Mouse (Mus musculus): Measurements from ENCODE around the gene Zfp326.

- TF ChIP-seq GATA1 (IDR thresholded peaks at IDR 0.05; ENCODE audit: low read length), result no peak
- TF ChIP-seq TAL1 (IDR thresholded peaks at IDR 0.05; ENCODE audit: low read length), result no peak
Measured at GRCm38 (mm10) chr5:105925568-105926255, 49.3 kb downstream of the Zfp326 start.

Data from erythroblast, embryonic 14.5 days (primary cell).